Mouse (Mus musculus) left cerebral cortex, adult 11 months (tissue): ENCODE data around the gene A930018P22Rik.

ENCODE experiments used
- DNase-seq: peaks from one replicate; pipeline ENCODE4 v3.0.0; 2022; ENCODE audit warnings: low spot score

A930018P22Rik gene

DNA sequence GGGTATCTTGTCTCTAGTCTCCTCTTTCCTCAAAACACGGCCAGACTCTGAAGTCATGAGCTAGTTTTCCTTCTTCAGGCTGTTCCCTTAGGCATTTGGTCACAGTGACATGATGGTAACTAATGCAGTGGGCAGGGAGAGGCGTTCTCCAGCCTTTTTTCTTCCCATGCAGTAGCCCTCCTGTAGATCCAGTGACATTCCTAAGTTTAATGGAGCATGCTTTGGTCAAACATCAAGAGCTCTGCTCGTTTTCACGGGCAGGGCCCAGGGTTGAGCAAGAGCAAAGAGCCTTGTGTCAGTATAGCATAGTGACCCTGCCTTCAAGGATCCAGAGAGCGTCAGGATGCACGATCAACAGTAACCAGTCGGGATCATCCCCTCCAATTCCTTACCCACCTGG lies 40.8 kb downstream of the A930018P22Rik start:
- no peak for DNase-seq

DNA sequence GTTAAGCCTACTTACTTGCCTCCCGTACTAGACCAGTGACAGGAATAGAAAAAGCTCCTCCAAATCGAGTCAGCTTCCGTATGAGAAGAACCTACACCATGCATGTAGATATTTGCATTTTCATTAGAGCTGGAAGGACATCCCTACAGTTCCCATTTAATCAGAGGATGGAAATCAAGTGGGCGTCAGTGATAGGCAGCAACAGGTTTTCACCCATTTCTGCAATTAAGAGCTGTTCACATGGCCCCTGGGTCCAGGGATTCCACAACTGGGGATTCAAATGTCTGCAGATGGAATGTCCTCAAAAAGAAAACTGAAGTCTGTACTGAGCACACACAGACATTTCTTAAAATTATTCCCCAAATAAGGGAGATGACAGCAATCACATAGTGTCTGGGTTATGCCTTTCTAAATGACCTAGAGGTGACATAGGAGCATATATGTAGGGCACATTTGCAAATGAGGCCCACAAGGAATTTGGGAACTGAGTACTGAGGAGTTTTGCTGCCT lies 41.5 kb downstream of the A930018P22Rik start:
- DNase-seq: no peak

DNA sequence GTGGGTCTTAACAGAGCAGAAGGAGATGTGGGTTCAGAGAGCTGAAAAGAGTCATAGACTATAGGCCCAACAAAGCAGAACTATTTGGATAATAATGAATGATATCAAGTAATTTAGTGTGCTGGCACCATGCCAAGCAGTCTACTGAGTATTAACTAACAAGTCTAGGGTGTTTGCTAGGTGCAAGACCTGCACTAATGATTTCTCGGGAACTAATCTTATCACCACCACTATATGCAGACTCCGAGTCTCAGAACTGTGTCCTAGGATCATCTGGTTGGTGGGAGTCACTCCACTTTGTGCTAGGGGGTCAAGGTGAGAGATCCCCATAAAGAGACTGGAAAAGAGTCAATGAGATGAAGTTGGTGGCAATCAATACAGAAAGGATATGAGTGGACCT lies 43.1 kb downstream of the A930018P22Rik start:
- DNase-seq: no peak

GRCm38 (mm10) chr2:104167765-104168164 lies 45.2 kb downstream of the A930018P22Rik start:
- DNase-seq: no peak

DNA sequence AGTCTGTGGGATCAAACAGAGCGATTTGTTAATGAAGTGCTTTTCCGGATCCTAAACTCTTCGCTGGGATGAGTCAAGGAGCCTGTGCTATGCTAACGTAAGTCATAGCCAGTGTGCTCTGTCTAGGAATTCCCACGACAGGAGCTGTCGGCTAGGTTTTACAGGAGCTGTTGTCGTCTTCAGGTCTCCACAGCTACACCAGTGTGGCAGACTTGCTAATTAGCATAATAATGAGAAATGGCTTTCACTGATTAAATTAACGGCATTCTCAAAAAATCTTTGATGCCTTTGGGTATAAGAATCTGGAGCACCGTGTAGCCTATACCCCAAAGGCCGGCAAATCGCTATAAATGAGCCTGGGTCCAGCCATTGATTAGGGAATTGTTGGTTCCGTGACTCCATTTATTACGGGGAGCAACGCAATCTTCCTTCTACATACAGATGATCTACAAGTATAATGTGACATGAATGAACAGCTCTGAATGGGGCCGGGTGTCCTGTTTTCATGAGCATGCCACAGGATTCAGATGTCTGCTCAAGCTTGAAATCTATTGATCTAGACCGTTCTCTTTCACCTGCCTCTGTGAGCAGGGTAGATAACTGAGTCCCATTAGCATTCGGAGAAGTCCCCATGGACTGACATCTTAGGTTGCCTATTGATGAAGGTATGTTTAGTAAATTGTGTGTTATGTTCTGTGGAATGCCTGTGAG lies 45.8 kb downstream of the A930018P22Rik start:
- DNase-seq: no peak

DNA sequence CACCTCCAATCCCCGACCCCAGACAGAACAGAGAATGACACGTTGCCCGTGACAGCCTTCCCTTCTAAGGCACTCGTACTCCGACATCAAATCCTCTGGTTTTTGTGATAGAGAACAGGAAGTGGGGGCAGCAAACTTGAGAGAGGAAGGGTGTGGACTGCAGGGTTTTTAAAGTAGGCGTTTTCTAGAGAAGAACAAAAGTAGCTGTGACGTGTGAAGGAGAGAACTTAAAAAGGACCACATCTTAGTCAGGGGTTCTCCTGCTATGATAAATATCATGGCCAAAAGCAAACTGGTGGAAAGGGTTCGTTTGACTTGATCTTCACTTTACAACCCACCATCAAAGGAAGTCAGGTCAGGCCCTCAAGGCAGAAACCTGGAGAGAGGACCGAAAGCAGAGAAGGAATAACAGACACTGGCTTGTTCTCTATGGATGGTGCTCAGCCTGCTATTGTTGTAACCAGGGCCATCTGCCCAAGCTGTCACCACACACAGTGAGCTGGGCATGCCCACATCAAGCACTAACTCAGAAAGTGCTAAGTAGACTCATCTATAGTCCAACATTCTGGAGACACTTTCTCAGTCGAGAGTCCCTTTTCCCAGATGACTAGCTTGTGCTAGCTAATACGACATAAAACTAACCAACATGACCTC lies 50.3 kb downstream of the A930018P22Rik start:
- no peak for DNase-seq

- DNase-seq: no peak
Observed at GRCm38 (mm10) chr2:104173431-104173830, 50.9 kb downstream of the A930018P22Rik start.
